ENCODE assay signal across 14 mouse cellular contexts in genomic region chr9:14578960-14579359, GRCm38 (mm10).
"Had no signal": no experiment of that assay in that cellular context is flagged by ENCODE, and none has a peak within 500 bp of the region (broad histone marks: within the 10 kb centered on the region; RNA-seq: fewer than 3 reads in every experiment).

No protein-coding gene starts in this region.

- H3K9me3 ChIP-seq: limb, embryonic 10.5 days; liver, embryonic 15.5 days; midbrain, embryonic 15.5 days; neural tube, embryonic 13.5 days had no signal

- H3K27me3 ChIP-seq: liver, embryonic 15.5 days; midbrain, embryonic 15.5 days; neural tube, embryonic 13.5 days had no signal

- H3K4me1 ChIP-seq: limb, embryonic 10.5 days; liver, embryonic 15.5 days; midbrain, embryonic 15.5 days; neural tube, embryonic 13.5 days had no signal

- DNase-seq: kidney, postnatal 14 days; lung, adult 2 months; lung, postnatal 36 days; right cerebral cortex, postnatal 4 days; spleen, adult 18-20 months; thymus, adult 18-20 months; thymus, postnatal 14 days had no signal

- ATAC-seq: lung, postnatal 0 days; midbrain, embryonic 15.5 days had no signal

- H3K4me2 ChIP-seq: liver, embryonic 11.5 days; liver, embryonic 15.5 days; midbrain, embryonic 15.5 days; neural tube, embryonic 13.5 days had no signal

- H3K27ac ChIP-seq: left cerebral cortex, adult 2 months; limb, embryonic 10.5 days; liver, embryonic 15.5 days; midbrain, embryonic 15.5 days; neural tube, embryonic 13.5 days had no signal

- H3K36me3 ChIP-seq: liver, embryonic 15.5 days; midbrain, embryonic 15.5 days had no signal

- H3K9ac ChIP-seq: liver, embryonic 15.5 days; midbrain, embryonic 15.5 days; neural tube, embryonic 13.5 days had no signal

- H3K4me3 ChIP-seq: left cerebral cortex, adult 2 months; limb, embryonic 10.5 days; liver, embryonic 15.5 days; midbrain, embryonic 15.5 days; neural tube, embryonic 13.5 days had no signal
